Mouse (Mus musculus) inflammation-experienced regulatory T-cells, adult 6 months (primary cell): ENCODE results near the gene Fdps. TPM values are rescaled to one million over a fixed set of nuclear protein-coding genes. Genes with fewer than 3 reads are reported as not detected.

Experiments
- ATAC-seq: one replicate; pipeline ENCODE4 v1.8.0; 2017
- polyA plus RNA-seq, 3 experiments: library from polyadenylated mRNA; unstranded; fragments of 100-300 nt; shearing (Covaris generic); gene quantifications; one replicate each; pipeline ENCODE4 v1.2.1; 2017

Gene Fdps
- polyA plus RNA-seq = 10 to 100 TPM; 46.3 to 92.3 (median 78.1) TPM

GRCm38 (mm10) chr3:89101812-89102494 is at the start of gene Fdps:
Gene Fdps (minus strand): TSS chr3:89101959.
- ATAC-seq = peak; percentile 100

GRCm38 (mm10) chr3:89148567-89148966 is 46.8 kb upstream of the Fdps start:
- no peak for ATAC-seq

GRCm38 (mm10) chr3:89147979-89148311 is 46.2 kb upstream of the Fdps start:
- no peak for ATAC-seq

- ATAC-seq = no peak
These were observed 45.6 kb upstream of the Fdps start for GRCm38 (mm10) chr3:89147101-89147978.

GRCm38 (mm10) chr3:89145566-89145965 is 43.8 kb upstream of the Fdps start:
- ATAC-seq = no peak

GRCm38 (mm10) chr3:89144821-89145220 is 43.1 kb upstream of the Fdps start:
- no peak for ATAC-seq

- no peak for ATAC-seq
These were observed 34.6 kb upstream of the Fdps start for GRCm38 (mm10) chr3:89136365-89136764.

GRCm38 (mm10) chr3:89135958-89136357 is 34.2 kb upstream of the Fdps start, which contains the start of gene Pklr:
Gene Pklr (plus strand): TSS chr3:89136142.
- ATAC-seq = no peak

GRCm38 (mm10) chr3:89133752-89134151 is 32.0 kb upstream of the Fdps start:
- no peak for ATAC-seq

GRCm38 (mm10) chr3:89133063-89133450 is 31.3 kb upstream of the Fdps start:
- ATAC-seq = no peak

GRCm38 (mm10) chr3:89132285-89133062 is 30.7 kb upstream of the Fdps start:
- ATAC-seq = peak; percentile 35

GRCm38 (mm10) chr3:89131816-89132215 is 30.1 kb upstream of the Fdps start:
- no peak for ATAC-seq

GRCm38 (mm10) chr3:89129908-89130307 is 28.1 kb upstream of the Fdps start:
- ATAC-seq = no peak

GRCm38 (mm10) chr3:89125981-89126380 is 24.2 kb upstream of the Fdps start:
- no peak for ATAC-seq

- ATAC-seq = no peak
These were observed 22.5 kb upstream of the Fdps start for GRCm38 (mm10) chr3:89124241-89124640.

GRCm38 (mm10) chr3:89123313-89123712 is 21.6 kb upstream of the Fdps start:
- no peak for ATAC-seq

- peak; percentile 64 for ATAC-seq
These were observed 13.8 kb upstream of the Fdps start for GRCm38 (mm10) chr3:89115522-89115921.

GRCm38 (mm10) chr3:89113058-89113457 is 11.3 kb upstream of the Fdps start:
- no peak for ATAC-seq

- ATAC-seq = no peak
These were observed 6.4 kb upstream of the Fdps start for GRCm38 (mm10) chr3:89108146-89108545.

- ATAC-seq = no peak
These were observed 5.8 kb upstream of the Fdps start for GRCm38 (mm10) chr3:89107545-89107944.

GRCm38 (mm10) chr3:89106881-89107280 is 5.1 kb upstream of the Fdps start:
- ATAC-seq = no peak

- ATAC-seq = no peak
These were observed 1.5 kb upstream of the Fdps start for GRCm38 (mm10) chr3:89103291-89103595.
